Mouse (Mus musculus) CD4-positive naive resting alpha-beta T cell, adult 57 days (primary cell): Measurements from ENCODE around the gene Slc28a1. TPM values are rescaled to one million over a fixed set of nuclear protein-coding genes. Genes with fewer than 3 reads are reported as not detected.

Experiments used
- total RNA-seq: library from RNA; stranded (reverse); gene quantifications from one replicate; pipeline ENCODE4 v1.2.4, GENCODE M21; 2023

Gene Slc28a1
- not detected for total RNA-seq

GRCm38 (mm10) chr7:81114555-81114954 lies at the start of gene Slc28a1:
Gene Slc28a1 (plus strand): TSS chr7:81114799.

GRCm38 (mm10) chr7:81213347-81214152 lies 99.0 kb downstream of the Slc28a1 start, which contains the start of gene Pde8a:
Gene Pde8a (plus strand): TSS chr7:81213596.

Other genes with a start within 250 kb of the Slc28a1 start
- gene Wdr73, start 213.5 kb upstream of the Slc28a1 start, total RNA-seq: 22.5 TPM
- gene Nmb, start 209.7 kb upstream of the Slc28a1 start, total RNA-seq: 21.4 TPM
- 166 TPM for gene Sec11a, start 167.0 kb upstream of the Slc28a1 start, total RNA-seq
- gene Zfp592, start 121.1 kb upstream of the Slc28a1 start, total RNA-seq: 101 TPM
- 1.1 TPM for gene Alpk3, start 57.2 kb upstream of the Slc28a1 start, total RNA-seq
- 8.1 TPM for gene Pde8a, start 98.8 kb downstream of the Slc28a1 start, total RNA-seq
- 2,525 TPM for gene Rps17, start 230.5 kb downstream of the Slc28a1 start, total RNA-seq